In the genomic region with DNA sequence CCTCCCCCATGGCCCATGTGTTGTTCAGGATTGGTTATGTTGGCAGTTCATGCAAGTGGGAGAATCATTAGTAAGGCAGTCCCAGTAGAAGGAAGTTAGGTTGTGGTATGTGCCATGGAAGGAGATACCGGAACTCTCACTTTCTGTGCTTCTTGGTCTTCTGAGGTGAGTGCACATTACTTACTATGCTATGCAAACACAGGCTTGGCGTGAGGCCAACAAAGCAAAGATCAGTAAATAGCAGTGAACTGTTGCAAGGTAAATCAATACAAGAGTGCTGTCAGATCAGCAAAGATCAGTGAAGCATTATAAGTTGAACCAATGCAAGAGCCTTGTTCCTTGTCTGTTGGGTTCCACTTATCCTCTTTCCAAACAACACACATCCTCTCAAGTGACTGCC, we compare ENCODE assay signal across 16 mouse cellular contexts. TPM values are rescaled to one million over a fixed set of nuclear protein-coding genes. Genes with fewer than 3 reads are reported as not detected.
DNase-seq lines count a peak whose midpoint lies in the region; ATAC-seq and TF ChIP-seq lines count a peak whose summit lies in the region.
"Had no signal": no experiment of that assay in that cellular context is flagged by ENCODE, and none has a peak within 500 bp of the region (broad histone marks: within the 10 kb centered on the region; RNA-seq: fewer than 3 reads in every experiment).

No protein-coding gene starts in this region.

- no peaks in the 10 kb centered on the region for H3K4me1 ChIP-seq in lung, embryonic 16.5 days (replicated peaks; ENCODE audit: control insufficient read depth, insufficient read depth, low read length)
- H3K4me1 ChIP-seq in lung, adult 2 months (ENCODE audit: control insufficient read depth, insufficient read depth, low read length) = no peaks in the 10 kb centered on the region
- H3K4me1 ChIP-seq in intestine, postnatal 0 days (replicated peaks; ENCODE audit: control insufficient read depth, insufficient read depth, low read length) = no peaks in the 10 kb centered on the region
- H3K4me1 ChIP-seq in stomach, embryonic 15.5 days = no peaks in the 10 kb centered on the region

- TF ChIP-seq CTCF in lung, adult 2 months (IDR thresholded peaks at IDR 0.05; ENCODE audit: insufficient read depth, low read length) = no peak
- no peak for TF ChIP-seq CTCF in intestine, postnatal 0 days (IDR thresholded peaks at IDR 0.05; ENCODE audit: low read depth)

- no peak overlapping the region for H3K27ac ChIP-seq in lung, embryonic 16.5 days (ENCODE audit: low read length)
- H3K27ac ChIP-seq in intestine, postnatal 0 days (ENCODE audit: low read depth, low read length) = no peak overlapping the region
- H3K27ac ChIP-seq in stomach, embryonic 15.5 days = no peak overlapping the region
- H3K27ac ChIP-seq: hindbrain, postnatal 0 days had no signal

- no peaks in the 10 kb centered on the region for H3K36me3 ChIP-seq in lung, embryonic 16.5 days (ENCODE audit: control insufficient read depth, insufficient read depth, low read length)
- H3K36me3 ChIP-seq in intestine, postnatal 0 days (ENCODE audit: control insufficient read depth, insufficient read depth) = no peaks in the 10 kb centered on the region
- H3K36me3 ChIP-seq in stomach, embryonic 15.5 days = no peaks in the 10 kb centered on the region
- H3K36me3 ChIP-seq: G1E had no signal

- no peaks in the 10 kb centered on the region for H3K27me3 ChIP-seq in lung, embryonic 16.5 days (ENCODE audit: control insufficient read depth, insufficient read depth, low read depth, low read length)
- no peaks in the 10 kb centered on the region for H3K27me3 ChIP-seq in intestine, postnatal 0 days (replicated peaks; ENCODE audit: control insufficient read depth, insufficient read depth, low read length)
- no peaks in the 10 kb centered on the region for H3K27me3 ChIP-seq in stomach, embryonic 15.5 days (replicated peaks)

- DNase-seq in lung, adult 2 months = no peak
- DNase-seq in kidney, postnatal 14 days = peak; percentile 69
- no peak for DNase-seq in right cerebral cortex, adult 18-20 months
- DNase-seq in spleen, postnatal 14 days (ENCODE audit: low spot score in 2 of 2) = no peak
- no peak for DNase-seq in thymus, postnatal 25 days
- DNase-seq: forebrain, postnatal 0 days; gastrocnemius, postnatal 14 days; heart, postnatal 36 days; layer of hippocampus, postnatal 36 days; thymus, postnatal 4 days had no signal

- 53% methylated on average over 2 of the region's 2 CpGs for WGBS in lung, embryonic 16.5 days
- 70% methylated on average over 2 of the region's 2 CpGs for WGBS in lung, adult 2 months
- WGBS in intestine, postnatal 0 days = 36% methylated on average over 2 of the region's 2 CpGs
- WGBS in stomach, embryonic 15.5 days = 56% methylated on average over 2 of the region's 2 CpGs

- no peak overlapping the region for H3K4me2 ChIP-seq in lung, embryonic 16.5 days (ENCODE audit: low read depth, low read length)
- no peak overlapping the region for H3K4me2 ChIP-seq in intestine, postnatal 0 days (replicated peaks; ENCODE audit: low read depth)
- H3K4me2 ChIP-seq in stomach, embryonic 15.5 days = no peak overlapping the region

- ATAC-seq in lung, embryonic 16.5 days (ENCODE audit: low read depth) = 0 out of 2 replicates have a peak, but pooled peaks have one; percentile 34
- ATAC-seq in intestine, postnatal 0 days = peak; percentile 85
- peak; percentile 68 for ATAC-seq in stomach, embryonic 15.5 days (ENCODE audit: insufficient read depth, low FRiP score, low read depth)
- ATAC-seq: forebrain, postnatal 0 days; hindbrain, postnatal 0 days; lung, postnatal 0 days had no signal

- no peaks in the 10 kb centered on the region for H3K9me3 ChIP-seq in lung, embryonic 16.5 days (ENCODE audit: control insufficient read depth, low read length)
- no peaks in the 10 kb centered on the region for H3K9me3 ChIP-seq in intestine, postnatal 0 days (ENCODE audit: control insufficient read depth)
- no peaks in the 10 kb centered on the region for H3K9me3 ChIP-seq in stomach, embryonic 15.5 days
- H3K9me3 ChIP-seq: G1E had no signal

- no peak overlapping the region for H3K9ac ChIP-seq in lung, embryonic 16.5 days (ENCODE audit: low read length)
- no peak overlapping the region for H3K9ac ChIP-seq in intestine, postnatal 0 days (ENCODE audit: low read depth, low read length)
- H3K9ac ChIP-seq in stomach, embryonic 15.5 days = no peak overlapping the region
- H3K9ac ChIP-seq: forebrain, postnatal 0 days had no signal

- no peak for TF ChIP-seq POLR2A in lung, adult 2 months (IDR thresholded peaks at IDR 0.05; ENCODE audit: borderline replicate concordance, extremely low read depth, low read depth, low read length)

- no peak overlapping the region for H3K4me3 ChIP-seq in lung, embryonic 16.5 days (ENCODE audit: low read length)
- no peak overlapping the region for H3K4me3 ChIP-seq in lung, adult 2 months (replicated peaks; ENCODE audit: extremely low read depth, low read depth, low read length)
- no peak overlapping the region for H3K4me3 ChIP-seq in intestine, postnatal 0 days (ENCODE audit: low read depth, low read length)
- no peak overlapping the region for H3K4me3 ChIP-seq in stomach, embryonic 15.5 days (replicated peaks)

RNA-seq across cellular contexts. Expression of a gene that starts 28.9 kb away (rescaled TPM):
- 27.3 and 33.3 TPM in 2 replicates for polyA plus RNA-seq in lung, embryonic 16.5 days (2015; fragmentation: Nextera tagmentation; extraction: Ambion mirVana)
- polyA plus RNA-seq in lung, adult 2 months (2012; rRNA removed) = 7.8 and 8.4 TPM in 2 replicates
- 49.9 and 57.0 TPM in 2 replicates for polyA plus RNA-seq in intestine, postnatal 0 days (2015; fragmentation: Nextera tagmentation; extraction: Ambion mirVana)
- polyA plus RNA-seq in stomach, embryonic 15.5 days (2015; fragmentation: Nextera tagmentation; extraction: Ambion mirVana) = 11.1 and 12.3 TPM in 2 replicates
- polyA plus RNA-seq: G1E had no signal

Comparison
In these comparisons a context has a peak if more than half of its experiments do, and no peak if none do; other contexts are left out.
1. ATAC-seq: peak in every context shown above with its lines; median percentile 85 in intestine, postnatal 0 days; 68 in stomach, embryonic 15.5 days; 34 in lung, embryonic 16.5 days.